Mouse (Mus musculus): ENCODE measurements around the gene Sh2b2. TPM values are rescaled to one million over a fixed set of nuclear protein-coding genes. Genes with fewer than 3 reads are reported as not detected.

Sh2b2 gene
- 5.0 and 5.3 TPM in 2 replicates for polyA plus RNA-seq (2015; fragmentation: Nextera tagmentation; extraction: Ambion mirVana)

- H3K4me2 ChIP-seq (replicated peaks; ENCODE audit: low read depth, low read length): peak within 1 kb of the TSS; percentile 99
- peak within 1 kb of the TSS; percentile 79 for H3K9ac ChIP-seq (replicated peaks; ENCODE audit: low read length)
Observed at GRCm38 (mm10) chr5:136246452-136246838, at the start of gene Sh2b2. TSS of gene Sh2b2 (minus strand) at chr5:136246556.

DNA sequence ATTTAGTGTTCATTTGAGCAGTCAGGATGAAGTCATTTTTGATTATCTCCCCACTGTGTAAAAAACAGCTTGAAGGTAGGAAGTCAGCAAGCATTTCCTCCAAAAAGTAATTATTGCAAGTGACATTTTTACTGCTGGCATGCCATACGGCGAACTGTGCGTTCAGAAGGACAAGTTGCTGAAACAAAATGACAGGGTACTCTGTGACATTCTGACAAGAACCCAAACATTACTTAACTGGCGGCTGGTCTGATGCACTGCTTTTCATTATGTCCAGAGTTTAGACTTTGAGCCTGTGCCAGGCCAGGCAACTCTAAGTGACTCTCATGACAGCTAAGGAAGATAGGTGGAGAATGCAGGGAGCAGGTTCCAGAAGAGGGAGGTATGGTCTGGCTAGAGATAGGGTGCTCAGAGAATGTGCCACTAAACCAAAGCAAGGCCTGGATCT, 46.6 kb upstream of the Sh2b2 start:
- Histone ChIP-seq H3K4me1 (ENCODE audit: insufficient read depth, low read length) (no peaks in the 10 kb centered on the region), H3K9me3 (ENCODE audit: low read length) (no peaks in the 10 kb centered on the region), H3K4me2 (replicated peaks; ENCODE audit: low read depth, low read length) (no peak overlapping the region), H3K36me3 (ENCODE audit: insufficient read depth, low read length) (peaks cover 25% of the 10 kb centered on the region; the same call in 1 of the 2 replicates), H3K4me3 (ENCODE audit: low read length) (no peak overlapping the region), H3K27me3 (ENCODE audit: insufficient read depth, low read length) (no peaks in the 10 kb centered on the region), H3K27ac (ENCODE audit: low read length) (no peak overlapping the region), H3K9ac (replicated peaks; ENCODE audit: low read length) (no peak overlapping the region)
- 74% methylated on average over 4 of the region's 4 CpGs for WGBS
- no peak for ATAC-seq (ENCODE audit: low FRiP score, low TSS enrichment)

More at GRCm38 (mm10) chr5:136246452-136246838, at the start of gene Sh2b2:
- Histone ChIP-seq H3K9me3 (ENCODE audit: low read length) (no peaks in the 10 kb centered on the region), H3K36me3 (ENCODE audit: insufficient read depth, low read length) (0 out of 2 replicates have a peak, but pooled peaks cover 5% of the 10 kb centered on the region), H3K27ac (ENCODE audit: low read length) (peak within 1 kb of the TSS; percentile 85), H3K4me1 (ENCODE audit: insufficient read depth, low read length) (peaks cover 25% of the 10 kb centered on the region), H3K27me3 (ENCODE audit: insufficient read depth, low read length) (no peaks in the 10 kb centered on the region), H3K4me3 (ENCODE audit: low read length) (peak within 1 kb of the TSS; percentile 80)
- no peak for ATAC-seq (ENCODE audit: low FRiP score, low TSS enrichment)
- 77% methylated on average over 2 of the region's 2 CpGs for WGBS

GRCm38 (mm10) chr5:136292361-136292760, 46.0 kb upstream of the Sh2b2 start:
- Histone ChIP-seq H3K27ac (ENCODE audit: low read length) (no peak overlapping the region), H3K4me3 (ENCODE audit: low read length) (no peak overlapping the region), H3K9ac (replicated peaks; ENCODE audit: low read length) (no peak overlapping the region), H3K36me3 (ENCODE audit: insufficient read depth, low read length) (peaks cover 23% of the 10 kb centered on the region; the same call in 1 of the 2 replicates), H3K9me3 (ENCODE audit: low read length) (no peaks in the 10 kb centered on the region), H3K4me2 (replicated peaks; ENCODE audit: low read depth, low read length) (no peak overlapping the region), H3K4me1 (ENCODE audit: insufficient read depth, low read length) (no peaks in the 10 kb centered on the region), H3K27me3 (ENCODE audit: insufficient read depth, low read length) (no peaks in the 10 kb centered on the region)
- no peak for ATAC-seq (ENCODE audit: low FRiP score, low TSS enrichment)
- WGBS: 82% methylated on average over 2 of the region's 2 CpGs

GRCm38 (mm10) chr5:136291562-136291961, 45.2 kb upstream of the Sh2b2 start:
- ATAC-seq (ENCODE audit: low FRiP score, low TSS enrichment): no peak
- H3K4me2 ChIP-seq (replicated peaks; ENCODE audit: low read depth, low read length): no peak overlapping the region
- H3K9me3 ChIP-seq (ENCODE audit: low read length): no peaks in the 10 kb centered on the region
- H3K27me3 ChIP-seq (ENCODE audit: insufficient read depth, low read length): no peaks in the 10 kb centered on the region
- H3K4me3 ChIP-seq (ENCODE audit: low read length): no peak overlapping the region
- WGBS: 95% methylated on average over 2 of the region's 2 CpGs
- H3K9ac ChIP-seq (replicated peaks; ENCODE audit: low read length): no peak overlapping the region
- H3K27ac ChIP-seq (ENCODE audit: low read length): no peak overlapping the region
- H3K36me3 ChIP-seq (ENCODE audit: insufficient read depth, low read length): peaks cover 19% of the 10 kb centered on the region; the same call in 1 of the 2 replicates
- no peaks in the 10 kb centered on the region for H3K4me1 ChIP-seq (ENCODE audit: insufficient read depth, low read length)

GRCm38 (mm10) chr5:136289776-136290175, 43.4 kb upstream of the Sh2b2 start:
- no peaks in the 10 kb centered on the region for H3K4me1 ChIP-seq (ENCODE audit: insufficient read depth, low read length)
- H3K27me3 ChIP-seq (ENCODE audit: insufficient read depth, low read length): no peaks in the 10 kb centered on the region
- H3K9me3 ChIP-seq (ENCODE audit: low read length): no peaks in the 10 kb centered on the region
- H3K4me2 ChIP-seq (replicated peaks; ENCODE audit: low read depth, low read length): no peak overlapping the region
- H3K27ac ChIP-seq (ENCODE audit: low read length): no peak overlapping the region
- no peak for ATAC-seq (ENCODE audit: low FRiP score, low TSS enrichment)
- H3K4me3 ChIP-seq (ENCODE audit: low read length): no peak overlapping the region
- H3K9ac ChIP-seq (replicated peaks; ENCODE audit: low read length): no peak overlapping the region
- H3K36me3 ChIP-seq (ENCODE audit: insufficient read depth, low read length): peaks cover 31% of the 10 kb centered on the region
- 50% methylated on average over 3 of the region's 3 CpGs for WGBS

- Histone ChIP-seq H3K27me3 (ENCODE audit: insufficient read depth, low read length) (no peaks in the 10 kb centered on the region), H3K9ac (replicated peaks; ENCODE audit: low read length) (no peak overlapping the region), H3K27ac (ENCODE audit: low read length) (no peak overlapping the region), H3K9me3 (ENCODE audit: low read length) (no peaks in the 10 kb centered on the region), H3K4me1 (ENCODE audit: insufficient read depth, low read length) (no peaks in the 10 kb centered on the region), H3K4me3 (ENCODE audit: low read length) (no peak overlapping the region), H3K36me3 (ENCODE audit: insufficient read depth, low read length) (peaks cover 30% of the 10 kb centered on the region), H3K4me2 (replicated peaks; ENCODE audit: low read depth, low read length) (no peak overlapping the region)
- ATAC-seq (ENCODE audit: low FRiP score, low TSS enrichment): no peak
- 79% methylated on average over 6 of the region's 6 CpGs for WGBS
Observed at GRCm38 (mm10) chr5:136288351-136289081, 42.2 kb upstream of the Sh2b2 start.

DNA sequence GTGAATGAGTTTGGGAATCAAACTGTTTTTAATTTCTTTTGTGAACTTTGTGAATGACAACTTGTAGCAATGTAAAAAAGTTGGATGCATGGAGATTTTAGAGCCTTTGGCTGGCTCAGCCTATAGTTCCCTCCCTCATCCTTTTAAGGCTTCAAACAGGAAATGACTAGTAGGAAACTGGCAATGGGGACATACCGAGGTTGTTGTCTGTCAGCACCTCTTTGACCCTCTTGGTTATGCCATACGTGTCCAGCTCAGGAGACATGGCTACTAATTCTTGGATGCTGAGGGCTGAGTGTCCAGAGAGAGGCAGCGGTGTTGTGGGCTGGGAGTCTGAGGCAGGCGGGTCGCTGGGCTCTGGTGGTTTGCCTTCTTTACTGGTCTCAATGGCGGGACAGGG, 40.2 kb upstream of the Sh2b2 start:
- 81% methylated on average over 6 of the region's 6 CpGs for WGBS
- no peak overlapping the region for H3K27ac ChIP-seq (ENCODE audit: low read length)
- H3K27me3 ChIP-seq (ENCODE audit: insufficient read depth, low read length): no peaks in the 10 kb centered on the region
- H3K9me3 ChIP-seq (ENCODE audit: low read length): no peaks in the 10 kb centered on the region
- peaks cover 39% of the 10 kb centered on the region for H3K36me3 ChIP-seq (ENCODE audit: insufficient read depth, low read length)
- ATAC-seq (ENCODE audit: low FRiP score, low TSS enrichment): no peak
- no peaks in the 10 kb centered on the region for H3K4me1 ChIP-seq (ENCODE audit: insufficient read depth, low read length)
- H3K4me2 ChIP-seq (replicated peaks; ENCODE audit: low read depth, low read length): no peak overlapping the region
- H3K9ac ChIP-seq (replicated peaks; ENCODE audit: low read length): no peak overlapping the region
- no peak overlapping the region for H3K4me3 ChIP-seq (ENCODE audit: low read length)

DNA sequence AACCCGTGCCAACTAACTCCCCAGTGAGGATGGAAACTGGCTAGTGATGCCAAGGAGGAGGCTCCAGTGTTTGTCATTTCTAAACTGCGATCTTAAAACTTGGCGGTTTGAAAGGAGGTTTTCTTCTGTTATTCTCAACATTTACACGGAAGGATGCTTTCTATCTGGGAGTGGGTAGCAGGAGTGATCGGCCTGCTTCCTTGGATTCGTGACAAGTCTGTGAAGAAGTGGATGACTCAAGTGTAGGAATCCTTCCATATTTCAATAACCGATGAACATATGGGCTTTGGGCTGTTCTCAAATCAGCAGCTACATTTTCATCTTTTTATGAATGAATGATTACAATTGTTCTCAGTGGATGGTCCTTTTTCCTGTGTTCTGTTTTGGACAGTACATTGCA, 38.8 kb upstream of the Sh2b2 start:
- Histone ChIP-seq H3K4me3 (ENCODE audit: low read length) (no peak overlapping the region), H3K4me1 (ENCODE audit: insufficient read depth, low read length) (no peaks in the 10 kb centered on the region), H3K27me3 (ENCODE audit: insufficient read depth, low read length) (no peaks in the 10 kb centered on the region), H3K9ac (replicated peaks; ENCODE audit: low read length) (no peak overlapping the region), H3K4me2 (replicated peaks; ENCODE audit: low read depth, low read length) (no peak overlapping the region), H3K36me3 (ENCODE audit: insufficient read depth, low read length) (peaks cover 47% of the 10 kb centered on the region), H3K9me3 (ENCODE audit: low read length) (no peaks in the 10 kb centered on the region), H3K27ac (ENCODE audit: low read length) (no peak overlapping the region)
- no peak for ATAC-seq (ENCODE audit: low FRiP score, low TSS enrichment)
- WGBS: 88% methylated on average over 7 of the region's 7 CpGs

GRCm38 (mm10) chr5:136281351-136281750, 35.0 kb upstream of the Sh2b2 start:
- no peaks in the 10 kb centered on the region for H3K4me1 ChIP-seq (ENCODE audit: insufficient read depth, low read length)
- no peak overlapping the region for H3K4me2 ChIP-seq (replicated peaks; ENCODE audit: low read depth, low read length)
- no peak overlapping the region for H3K27ac ChIP-seq (ENCODE audit: low read length)
- no peaks in the 10 kb centered on the region for H3K27me3 ChIP-seq (ENCODE audit: insufficient read depth, low read length)
- H3K4me3 ChIP-seq (ENCODE audit: low read length): no peak overlapping the region
- WGBS: 58% methylated on average over 6 of the region's 6 CpGs
- no peak for ATAC-seq (ENCODE audit: low FRiP score, low TSS enrichment)
- peaks cover 75% of the 10 kb centered on the region for H3K36me3 ChIP-seq (ENCODE audit: insufficient read depth, low read length)
- no peaks in the 10 kb centered on the region for H3K9me3 ChIP-seq (ENCODE audit: low read length)
- H3K9ac ChIP-seq (replicated peaks; ENCODE audit: low read length): no peak overlapping the region

DNA sequence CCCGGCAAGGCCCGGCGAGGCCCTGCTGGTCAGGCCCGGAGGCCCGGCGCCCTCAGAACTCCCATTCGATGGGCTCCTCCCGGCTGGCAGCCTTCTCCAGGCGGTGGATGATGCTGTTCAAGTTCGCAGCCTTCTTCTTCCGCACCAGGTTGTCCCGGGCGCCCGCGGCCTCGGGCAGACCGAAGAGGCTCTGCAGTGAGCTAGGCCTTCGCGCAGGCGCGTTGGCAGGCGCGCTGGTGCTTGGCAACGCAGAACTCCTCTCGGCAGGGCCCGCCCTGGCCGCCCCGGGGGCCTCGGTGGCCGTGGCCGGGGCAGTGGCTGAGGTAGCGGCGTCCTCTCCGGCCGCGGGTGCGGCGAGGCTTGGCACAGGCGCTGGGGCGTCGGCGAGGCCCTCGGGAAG, 28.4 kb upstream of the Sh2b2 start:
- no peak overlapping the region for H3K4me2 ChIP-seq (replicated peaks; ENCODE audit: low read depth, low read length)
- ATAC-seq (ENCODE audit: low FRiP score, low TSS enrichment): no peak
- H3K27me3 ChIP-seq (ENCODE audit: insufficient read depth, low read length): no peaks in the 10 kb centered on the region
- H3K4me1 ChIP-seq (ENCODE audit: insufficient read depth, low read length): peaks cover 8% of the 10 kb centered on the region; the same call in 1 of the 2 replicates
- no peak overlapping the region for H3K9ac ChIP-seq (replicated peaks; ENCODE audit: low read length)
- peaks cover 68% of the 10 kb centered on the region for H3K36me3 ChIP-seq (ENCODE audit: insufficient read depth, low read length)
- H3K27ac ChIP-seq (ENCODE audit: low read length): no peak overlapping the region
- 92% methylated on average over 38 of the region's 43 CpGs for WGBS
- no peak overlapping the region for H3K4me3 ChIP-seq (ENCODE audit: low read length)
- no peaks in the 10 kb centered on the region for H3K9me3 ChIP-seq (ENCODE audit: low read length)
